Mouse (Mus musculus) stomach, postnatal 0 days (tissue): Measurements from ENCODE around the gene Polr2m. TPM values are rescaled to one million over a fixed set of nuclear protein-coding genes. Genes with fewer than 3 reads are reported as not detected.
A peak's percentile ranks its signal among the peaks of the same experiment; 100 is the strongest.
"Not testable (repeated sequence)": the region's sequence is repeated elsewhere in the genome, so short reads cannot be mapped to it uniquely, and the experiment has no call there.

Source experiments
- ATAC-seq: fragments of 200-750 bp; cut with Nextera tagmentation; 2 replicates; pipeline ENCODE4 v1.8.0; 2017; ENCODE audit not compliant: low FRiP score, low TSS enrichment
- DNase-seq: peaks from one replicate; pipeline ENCODE4 v3.0.0-alpha.2; 2016; ENCODE audit warnings: low spot score
- H3K27ac ChIP-seq: fragments of 300-500 bp; sonication (generic); replicated peaks from 2 replicates; pipeline ENCODE4 v1.5.1; 2014; ENCODE audit warnings: mild to moderate bottlenecking, control low read depth
- H3K27me3 ChIP-seq: fragments of 300-500 bp; sonication (generic); 2 replicates; pipeline ENCODE4 v1.6.1; 2014; ENCODE audit warnings: low read length; ENCODE audit not compliant: control insufficient read depth, insufficient read depth
- H3K36me3 ChIP-seq: fragments of 300-500 bp; sonication (generic); 2 replicates; pipeline ENCODE4 v1.6.1; 2014; ENCODE audit warnings: low read length, mixed read lengths; ENCODE audit not compliant: control insufficient read depth, insufficient read depth
- H3K4me1 ChIP-seq: fragments of 300-500 bp; sonication (generic); replicated peaks from 2 replicates; pipeline ENCODE4 v1.6.1; 2014; ENCODE audit warnings: antibody characterized with exemption; ENCODE audit not compliant: control insufficient read depth, insufficient read depth
- H3K4me2 ChIP-seq: fragments of 300-500 bp; sonication (generic); replicated peaks from 2 replicates; pipeline ENCODE4 v1.6.1; 2014; ENCODE audit warnings: low read depth, mild to moderate bottlenecking, control low read depth, moderate library complexity
- H3K4me3 ChIP-seq: fragments of 300-500 bp; sonication (generic); 2 replicates; pipeline ENCODE4 v1.5.1; 2014; ENCODE audit warnings: low read depth, low read length, control low read depth
- H3K9ac ChIP-seq: fragments of 300-500 bp; sonication (generic); 2 replicates; pipeline ENCODE4 v1.6.1; 2014; ENCODE audit warnings: mild to moderate bottlenecking, low read length, control low read depth, mixed read lengths
- H3K9me3 ChIP-seq: fragments of 300-500 bp; sonication (generic); 2 replicates; pipeline ENCODE4 v1.6.1; 2016; ENCODE audit warnings: low read length; ENCODE audit not compliant: control insufficient read depth
- CTCF ChIP-seq: IDR thresholded peaks from 2 replicates; pipeline ENCODE4 v1.5.1; 2016; ENCODE audit warnings: antibody characterized with exemption, low read depth, mild to moderate bottlenecking, moderate library complexity
- EP300 ChIP-seq: optimal IDR thresholded peaks from 2 replicates; pipeline ENCODE3; 2016; ENCODE audit warnings: antibody characterized with exemption
- WGBS: fragments of 180-500 bp; shearing (Covaris S2); extraction: QIAGEN DNeasy Blood & Tissue Kit; methylation state at CpG from one replicate; pipeline ENCODE4 v1.1.7; 2014; 5-methylcytosine and 5-hydroxymethylcytosine counted together
- polyA plus RNA-seq: library from polyadenylated mRNA; unstranded; fragments of >200 nt; fragmentation: Nextera tagmentation; extraction: Ambion mirVana; gene quantifications from 2 replicates; pipeline ENCODE4 v1.2.1, GENCODE M21; 2015

The Polr2m gene
- polyA plus RNA-seq, 1 experiment from 2014 or later: 149 TPM

DNA sequence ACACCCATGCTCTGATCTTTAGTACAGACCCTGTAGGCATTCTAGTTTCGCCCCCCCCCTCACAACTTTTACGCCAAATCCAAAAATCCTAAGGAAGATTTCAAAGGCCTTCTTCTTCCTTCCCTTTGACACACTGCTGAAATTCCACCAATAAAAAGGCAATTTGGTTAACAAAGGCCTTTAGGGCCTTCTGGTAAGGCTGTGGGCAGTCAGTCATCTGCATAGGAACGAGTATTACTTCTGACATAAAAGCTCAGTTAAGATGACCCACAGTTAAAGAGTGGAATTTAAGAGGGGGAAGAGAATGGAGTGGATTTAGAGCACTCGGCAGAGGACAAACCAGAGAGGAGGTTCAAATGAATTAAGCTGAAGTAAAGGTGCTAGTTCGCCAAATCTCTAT is 8.0 kb upstream of the Polr2m start:
- Histone ChIP-seq H3K4me2 (no peak overlapping the region), H3K9ac (no peak overlapping the region), H3K9me3 (no peaks in the 10 kb centered on the region), H3K27ac (no peak overlapping the region), H3K4me3 (no peak overlapping the region), H3K36me3 (no peaks in the 10 kb centered on the region), H3K4me1 (no peaks in the 10 kb centered on the region), H3K27me3 (no peaks in the 10 kb centered on the region)
- DNase-seq: no peak
- ATAC-seq: no peak
- WGBS: 86% methylated on average over 5 of the region's 5 CpGs
- no peak for TF ChIP-seq CTCF
- TF ChIP-seq EP300: no peak

GRCm38 (mm10) chr9:71492296-71493025 is 6.7 kb upstream of the Polr2m start:
- H3K4me2 ChIP-seq: no peak overlapping the region
- H3K36me3 ChIP-seq: no peaks in the 10 kb centered on the region
- no peaks in the 10 kb centered on the region for H3K9me3 ChIP-seq
- no peak overlapping the region for H3K27ac ChIP-seq
- no peak for ATAC-seq
- no peak for TF ChIP-seq EP300
- TF ChIP-seq CTCF: no peak
- H3K4me1 ChIP-seq: no peaks in the 10 kb centered on the region
- no peak overlapping the region for H3K9ac ChIP-seq
- DNase-seq: no peak
- H3K27me3 ChIP-seq: no peaks in the 10 kb centered on the region
- H3K4me3 ChIP-seq: no peak overlapping the region
- WGBS: 61% methylated on average over 15 of the region's 15 CpGs

DNA sequence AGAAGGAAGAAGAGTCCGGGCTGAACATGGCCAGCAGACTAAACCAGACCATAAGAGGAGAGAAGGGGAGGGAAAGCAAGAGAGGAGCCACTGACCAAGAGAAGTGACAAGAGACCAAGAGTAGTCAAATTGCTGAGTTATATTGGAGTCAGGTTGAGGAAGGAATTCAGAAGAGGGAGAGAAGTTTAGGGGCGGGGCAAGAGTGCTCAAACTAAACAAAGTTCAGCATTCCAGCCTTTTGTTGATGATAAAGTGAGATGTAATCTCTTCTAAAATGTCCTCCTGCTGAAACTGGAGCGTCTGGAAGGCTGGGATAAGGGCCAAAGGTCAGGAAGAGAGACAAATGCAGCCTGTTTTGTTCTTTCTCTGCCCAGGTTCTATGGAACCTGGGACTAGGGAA is 4.3 kb upstream of the Polr2m start:
- no peak for ATAC-seq
- no peaks in the 10 kb centered on the region for H3K4me1 ChIP-seq
- H3K9ac ChIP-seq: no peak overlapping the region
- H3K27me3 ChIP-seq: no peaks in the 10 kb centered on the region
- WGBS: 33% methylated on average over 3 of the region's 3 CpGs
- TF ChIP-seq CTCF: no peak
- no peak for TF ChIP-seq EP300
- no peaks in the 10 kb centered on the region for H3K36me3 ChIP-seq
- H3K9me3 ChIP-seq: no peaks in the 10 kb centered on the region
- no peak overlapping the region for H3K4me3 ChIP-seq
- H3K4me2 ChIP-seq: no peak overlapping the region
- no peak for DNase-seq
- no peak overlapping the region for H3K27ac ChIP-seq

DNA sequence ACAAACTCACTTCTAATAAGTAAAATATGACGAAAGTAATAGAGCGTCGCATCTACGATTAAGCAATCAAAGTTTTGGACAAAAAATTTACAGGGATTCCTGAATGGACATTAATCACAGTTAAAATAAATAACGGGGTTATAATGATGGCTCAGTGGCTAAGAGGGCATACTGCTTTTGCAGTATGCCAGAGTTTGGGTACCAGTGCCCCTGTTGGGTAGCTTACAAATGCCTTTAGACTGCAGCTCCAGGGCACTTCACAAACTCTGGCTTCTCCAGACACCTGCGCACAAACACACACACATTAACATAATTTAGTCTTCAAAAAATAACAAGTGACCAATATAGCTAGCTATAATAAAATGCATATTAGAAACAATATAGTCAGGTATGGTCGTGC is 392 bp upstream of the Polr2m start:
- ATAC-seq: no peak
- H3K4me1 ChIP-seq: no peaks in the 10 kb centered on the region
- peaks cover 15% of the 10 kb centered on the region for H3K36me3 ChIP-seq
- H3K4me2 ChIP-seq: peak overlapping the region; percentile 60
- DNase-seq: no peak
- no peaks in the 10 kb centered on the region for H3K9me3 ChIP-seq
- no peak for TF ChIP-seq EP300
- TF ChIP-seq CTCF: no peak
- H3K27ac ChIP-seq: peak overlapping the region; percentile 97; the same call in 1 of the 2 replicates
- WGBS: 36% methylated on average over 7 of the region's 7 CpGs
- peak overlapping the region; percentile 98 for H3K4me3 ChIP-seq
- H3K27me3 ChIP-seq: no peaks in the 10 kb centered on the region
- peak overlapping the region; percentile 100; the same call in 1 of the 2 replicates for H3K9ac ChIP-seq

GRCm38 (mm10) chr9:71484871-71485474 is 762 bp downstream of the Polr2m start:
- under 1% methylated on average over 14 of the region's 14 CpGs for WGBS
- Histone ChIP-seq H3K4me3 (peak overlapping the region; percentile 98), H3K4me1 (no peaks in the 10 kb centered on the region), H3K36me3 (peaks cover 24% of the 10 kb centered on the region), H3K9ac (peak overlapping the region; percentile 100), H3K4me2 (peak overlapping the region; percentile 60), H3K9me3 (no peaks in the 10 kb centered on the region), H3K27ac (peak overlapping the region; percentile 97), H3K27me3 (no peaks in the 10 kb centered on the region)
- ATAC-seq (no peak), DNase-seq (no peak)
- no peak for TF ChIP-seq EP300
- no peak for TF ChIP-seq CTCF

- DNase-seq, ATAC-seq, H3K27ac ChIP-seq, H3K4me1 ChIP-seq, H3K9me3 ChIP-seq, H3K27me3 ChIP-seq, H3K9ac ChIP-seq, H3K4me3 ChIP-seq: not testable (repeated sequence)
- H3K4me2 ChIP-seq: 0 out of 2 replicates have a peak overlapping the region, but pooled peaks have one; percentile 60
- WGBS: 74% methylated on average over 7 of the region's 7 CpGs
- peaks cover 35% of the 10 kb centered on the region for H3K36me3 ChIP-seq
Measured at GRCm38 (mm10) chr9:71483872-71484271, 1.9 kb downstream of the Polr2m start.
